Mouse (Mus musculus): ENCODE measurements around the gene Npas2. TPM values are rescaled to one million over a fixed set of nuclear protein-coding genes. Genes with fewer than 3 reads are reported as not detected.

Npas2 gene
- polyA plus RNA-seq, 1 experiment from 2014 or later, result 0.11 TPM

DNA sequence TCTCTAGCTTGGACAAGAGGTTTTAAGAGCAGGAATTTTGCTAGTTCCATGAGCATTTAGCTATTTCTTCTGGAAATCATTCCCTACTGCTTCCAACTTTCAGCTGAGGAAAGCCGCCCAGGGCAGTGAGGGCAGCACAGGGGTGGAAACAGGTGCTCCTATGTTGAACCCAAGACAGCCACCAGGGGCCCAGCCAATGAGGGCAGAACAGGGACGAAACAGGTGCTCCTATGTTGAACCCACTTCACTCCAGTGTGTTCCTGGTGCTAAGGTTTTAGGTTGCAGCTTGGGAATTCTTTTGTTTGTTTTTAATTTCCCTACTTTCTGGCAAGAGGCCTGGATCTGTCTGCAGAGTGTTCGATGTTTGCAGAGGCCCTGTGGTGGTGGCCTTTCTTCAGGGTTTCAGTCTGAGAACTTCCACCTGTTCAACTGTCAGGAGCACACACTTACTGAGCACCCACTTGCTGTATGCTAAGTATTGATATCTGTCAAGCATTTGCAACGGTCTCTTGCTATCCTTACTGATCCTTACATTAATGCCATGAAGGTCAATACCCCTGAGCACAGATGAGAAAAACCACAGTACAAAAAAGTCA is 109.6 kb downstream of the Npas2 start:
- Histone ChIP-seq H3K4me3 (ENCODE audit: low read depth, low read length) (no peak overlapping the region), H3K4me2 (no peak overlapping the region), H3K27ac (ENCODE audit: low read depth, low read length) (no peak overlapping the region), H3K9me3 (ENCODE audit: control insufficient read depth, low read length) (no peaks in the 10 kb centered on the region), H3K4me1 (replicated peaks; ENCODE audit: control insufficient read depth, insufficient read depth, low read length) (no peaks in the 10 kb centered on the region), H3K9ac (ENCODE audit: low read depth, low read length) (no peak overlapping the region), H3K27me3 (replicated peaks; ENCODE audit: control insufficient read depth, insufficient read depth, low read length) (no peaks in the 10 kb centered on the region), H3K36me3 (ENCODE audit: control insufficient read depth, insufficient read depth, low read length) (no peaks in the 10 kb centered on the region)
- WGBS, result 78% methylated on average over 4 of the region's 4 CpGs
- ATAC-seq (replicated peaks; ENCODE audit: low FRiP score) (no peak), DNase-seq (ENCODE audit: low spot score) (no peak)

DNA sequence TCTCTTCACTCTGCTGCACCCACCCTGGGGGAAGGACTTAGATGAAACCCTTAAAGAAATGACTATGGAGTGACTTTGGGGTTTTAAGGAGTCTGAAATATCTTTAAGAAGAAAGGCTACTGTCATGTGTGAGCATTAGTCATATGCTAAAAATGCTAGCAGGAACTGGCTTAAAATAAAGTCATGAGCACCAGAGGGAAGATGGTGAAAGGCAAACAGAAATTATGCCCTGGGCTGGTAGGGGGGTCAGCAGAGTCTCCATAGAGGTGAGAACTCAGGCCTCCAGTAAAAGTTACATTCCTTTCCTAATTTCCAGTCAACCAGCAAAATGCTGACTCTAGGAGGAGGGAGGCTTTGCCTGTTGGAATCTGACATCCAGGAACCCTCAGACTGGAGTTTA is 113.8 kb downstream of the Npas2 start:
- Histone ChIP-seq H3K4me1 (replicated peaks; ENCODE audit: control insufficient read depth, insufficient read depth, low read length) (no peaks in the 10 kb centered on the region), H3K27ac (ENCODE audit: low read depth, low read length) (no peak overlapping the region), H3K4me3 (ENCODE audit: low read depth, low read length) (no peak overlapping the region), H3K9me3 (ENCODE audit: control insufficient read depth, low read length) (no peaks in the 10 kb centered on the region), H3K36me3 (ENCODE audit: control insufficient read depth, insufficient read depth, low read length) (no peaks in the 10 kb centered on the region), H3K27me3 (replicated peaks; ENCODE audit: control insufficient read depth, insufficient read depth, low read length) (no peaks in the 10 kb centered on the region), H3K4me2 (no peak overlapping the region), H3K9ac (ENCODE audit: low read depth, low read length) (no peak overlapping the region)
- DNase-seq (ENCODE audit: low spot score), result no peak
- no peak for ATAC-seq (replicated peaks; ENCODE audit: low FRiP score)

DNA sequence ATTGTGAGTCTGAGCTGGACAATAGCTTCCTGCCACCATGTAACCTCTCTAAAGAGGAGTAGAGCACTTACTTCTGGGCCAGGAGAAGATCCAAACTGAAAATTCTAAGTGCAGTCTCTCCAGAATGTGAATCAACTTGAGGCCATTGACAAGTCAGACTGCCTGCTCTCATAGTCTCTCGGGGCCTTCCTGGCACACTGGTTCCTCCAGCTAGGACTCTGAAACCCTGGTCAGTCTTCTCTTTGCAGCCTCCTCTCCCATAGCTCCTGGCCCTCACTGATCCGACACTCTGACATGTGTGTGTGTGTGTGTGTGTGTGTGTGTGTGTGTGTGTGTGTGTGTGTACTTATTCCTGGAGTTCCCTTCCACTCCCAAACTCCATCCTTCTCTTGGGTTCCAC is 114.4 kb downstream of the Npas2 start:
- no peaks in the 10 kb centered on the region for H3K27me3 ChIP-seq (replicated peaks; ENCODE audit: control insufficient read depth, insufficient read depth, low read length)
- no peaks in the 10 kb centered on the region for H3K4me1 ChIP-seq (replicated peaks; ENCODE audit: control insufficient read depth, insufficient read depth, low read length)
- H3K4me3 ChIP-seq (ENCODE audit: low read depth, low read length), result no peak overlapping the region
- no peak overlapping the region for H3K27ac ChIP-seq (ENCODE audit: low read depth, low read length)
- 73% methylated on average over 2 of the region's 2 CpGs for WGBS
- DNase-seq (ENCODE audit: low spot score) (no peak), ATAC-seq (replicated peaks; ENCODE audit: low FRiP score) (no peak)
- no peak overlapping the region for H3K4me2 ChIP-seq
- H3K9ac ChIP-seq (ENCODE audit: low read depth, low read length), result no peak overlapping the region
- no peaks in the 10 kb centered on the region for H3K36me3 ChIP-seq (ENCODE audit: control insufficient read depth, insufficient read depth, low read length)
- no peaks in the 10 kb centered on the region for H3K9me3 ChIP-seq (ENCODE audit: control insufficient read depth, low read length)

DNA sequence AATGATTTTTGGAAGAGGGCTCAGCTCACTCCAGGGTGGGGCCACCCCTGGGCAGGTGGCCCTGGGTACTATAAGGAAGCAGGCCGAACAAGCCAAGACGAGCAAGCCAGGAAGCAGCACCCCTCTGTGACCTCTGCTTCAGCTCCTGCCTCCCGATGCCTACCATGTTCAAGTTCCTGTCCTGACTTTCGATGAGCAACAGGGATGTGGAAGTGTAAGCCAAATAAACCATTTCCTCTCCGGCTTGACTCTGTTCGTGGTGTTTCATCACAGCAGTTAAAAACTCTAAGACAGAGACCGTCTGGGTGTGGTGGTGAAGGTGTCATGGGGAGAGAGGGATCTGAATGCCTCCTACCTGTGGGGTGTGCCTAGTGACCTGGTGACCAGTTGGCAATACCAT is 116.0 kb downstream of the Npas2 start:
- ATAC-seq (replicated peaks; ENCODE audit: low FRiP score) (no peak), DNase-seq (ENCODE audit: low spot score) (no peak)
- Histone ChIP-seq H3K4me1 (replicated peaks; ENCODE audit: control insufficient read depth, insufficient read depth, low read length) (no peaks in the 10 kb centered on the region), H3K4me3 (ENCODE audit: low read depth, low read length) (no peak overlapping the region), H3K27ac (ENCODE audit: low read depth, low read length) (no peak overlapping the region), H3K27me3 (replicated peaks; ENCODE audit: control insufficient read depth, insufficient read depth, low read length) (no peaks in the 10 kb centered on the region), H3K4me2 (no peak overlapping the region), H3K9ac (ENCODE audit: low read depth, low read length) (no peak overlapping the region), H3K36me3 (ENCODE audit: control insufficient read depth, insufficient read depth, low read length) (no peaks in the 10 kb centered on the region), H3K9me3 (ENCODE audit: control insufficient read depth, low read length) (no peaks in the 10 kb centered on the region)
- WGBS, result 68% methylated on average over 7 of the region's 7 CpGs

DNA sequence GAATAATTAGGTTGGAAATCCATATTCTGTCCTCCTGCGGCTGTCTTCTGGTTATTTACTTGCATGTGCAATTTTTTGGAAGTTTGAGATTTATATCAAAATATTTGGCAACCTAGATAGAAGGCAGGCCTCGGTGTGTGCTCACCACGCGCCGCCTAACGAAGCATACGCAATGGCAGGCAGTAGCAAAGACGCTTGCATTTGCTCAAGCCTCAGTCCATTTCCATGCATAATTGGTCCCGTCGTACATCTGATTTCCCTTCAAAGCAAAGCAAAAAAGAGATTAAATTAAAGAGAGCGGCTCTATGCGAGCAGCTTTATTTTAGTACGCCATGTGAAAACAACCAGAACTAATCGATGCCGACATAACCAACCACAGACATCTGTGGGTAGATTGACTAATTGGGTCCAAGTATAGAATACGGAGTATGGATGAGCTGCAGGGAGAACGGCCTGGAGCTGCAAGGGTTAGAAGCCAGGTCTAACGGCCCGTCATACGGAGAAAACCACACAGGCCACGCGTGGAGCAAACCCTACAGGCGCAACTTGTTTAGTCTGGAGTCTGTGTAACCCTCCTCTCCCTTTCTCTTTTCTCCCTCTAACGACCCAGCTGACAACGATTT is 118.9 kb downstream of the Npas2 start:
- no peaks in the 10 kb centered on the region for H3K27me3 ChIP-seq (replicated peaks; ENCODE audit: control insufficient read depth, insufficient read depth, low read length)
- no peak overlapping the region for H3K4me2 ChIP-seq
- no peaks in the 10 kb centered on the region for H3K36me3 ChIP-seq (ENCODE audit: control insufficient read depth, insufficient read depth, low read length)
- WGBS, result 88% methylated on average over 25 of the region's 25 CpGs
- no peaks in the 10 kb centered on the region for H3K4me1 ChIP-seq (replicated peaks; ENCODE audit: control insufficient read depth, insufficient read depth, low read length)
- no peak overlapping the region for H3K9ac ChIP-seq (ENCODE audit: low read depth, low read length)
- no peak overlapping the region for H3K27ac ChIP-seq (ENCODE audit: low read depth, low read length)
- DNase-seq (ENCODE audit: low spot score) (no peak), ATAC-seq (replicated peaks; ENCODE audit: low FRiP score) (no peak)
- H3K4me3 ChIP-seq (ENCODE audit: low read depth, low read length), result no peak overlapping the region
- no peaks in the 10 kb centered on the region for H3K9me3 ChIP-seq (ENCODE audit: control insufficient read depth, low read length)

DNA sequence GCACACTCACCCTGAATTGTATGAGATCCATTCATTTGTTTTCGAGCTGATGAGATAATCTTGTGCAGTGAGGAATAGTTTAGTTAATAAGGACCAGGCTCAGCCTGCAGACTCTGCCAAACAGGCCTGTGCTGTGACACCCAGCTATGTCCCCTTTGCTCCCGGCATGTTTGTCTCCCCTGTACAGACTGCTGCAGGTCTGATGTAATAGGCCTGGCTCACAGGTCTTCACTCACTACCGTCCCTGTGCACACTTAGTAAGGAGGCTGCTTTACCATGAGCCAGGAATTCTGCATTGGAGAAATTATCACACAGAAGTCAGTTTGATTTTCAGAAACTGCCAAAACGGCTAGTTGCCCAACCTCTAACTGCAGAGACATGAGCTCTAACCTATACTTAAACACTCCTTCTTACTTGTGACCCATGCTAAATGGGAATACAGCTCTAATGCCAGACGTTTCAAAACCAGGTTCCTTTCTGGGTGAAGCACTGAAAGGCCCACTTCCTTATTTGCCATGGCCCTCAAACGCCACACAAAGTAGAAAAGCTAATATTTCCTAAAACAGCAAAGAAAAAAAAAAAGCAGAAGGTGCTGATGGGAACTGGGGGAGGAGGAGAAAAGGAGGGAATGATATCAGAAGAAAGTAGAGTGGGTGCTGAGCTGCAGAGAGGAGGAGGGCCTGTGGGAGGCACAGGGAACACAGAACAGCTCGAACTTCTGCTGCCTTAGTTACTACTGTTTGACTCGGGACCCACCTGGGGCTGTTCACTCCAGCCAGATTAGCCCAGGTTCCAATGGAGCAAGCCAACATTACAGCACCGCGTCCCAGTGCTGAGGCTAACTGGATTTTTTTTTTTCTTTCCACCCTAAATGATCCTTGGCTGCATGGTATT is 120.1 kb downstream of the Npas2 start:
- DNase-seq (ENCODE audit: low spot score), result no peak
- 62% methylated on average over 10 of the region's 10 CpGs for WGBS
- no peak overlapping the region for H3K4me3 ChIP-seq (ENCODE audit: low read depth, low read length)
- H3K27ac ChIP-seq (ENCODE audit: low read depth, low read length), result no peak overlapping the region
- no peaks in the 10 kb centered on the region for H3K27me3 ChIP-seq (replicated peaks; ENCODE audit: control insufficient read depth, insufficient read depth, low read length)
- no peak for ATAC-seq (replicated peaks; ENCODE audit: low FRiP score)
- no peaks in the 10 kb centered on the region for H3K4me1 ChIP-seq (replicated peaks; ENCODE audit: control insufficient read depth, insufficient read depth, low read length)
- H3K9ac ChIP-seq (ENCODE audit: low read depth, low read length), result no peak overlapping the region
- H3K36me3 ChIP-seq (ENCODE audit: control insufficient read depth, insufficient read depth, low read length), result no peaks in the 10 kb centered on the region
- H3K9me3 ChIP-seq (ENCODE audit: control insufficient read depth, low read length), result no peaks in the 10 kb centered on the region
- no peak overlapping the region for H3K4me2 ChIP-seq

DNA sequence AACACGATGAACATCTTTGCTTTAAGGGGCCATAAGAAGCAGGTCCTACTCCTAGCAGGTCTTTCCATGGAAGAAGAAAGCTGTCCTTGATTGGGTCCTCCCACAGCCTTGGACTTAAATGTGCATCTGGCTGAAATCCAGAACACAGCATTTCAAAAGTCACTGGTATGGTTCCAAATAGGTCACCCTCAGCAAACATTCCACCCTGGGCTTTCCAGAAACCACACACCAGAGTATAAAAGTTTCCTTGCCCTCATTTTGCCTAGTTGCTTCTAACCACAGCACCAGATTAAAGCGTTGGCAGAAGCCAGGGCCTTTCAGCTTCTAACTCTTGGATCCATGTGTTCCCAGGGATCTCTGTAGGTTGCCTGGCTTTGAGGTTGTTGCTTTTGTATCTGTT is 124.4 kb downstream of the Npas2 start:
- 82% methylated on average over 2 of the region's 2 CpGs for WGBS
- no peak overlapping the region for H3K4me3 ChIP-seq (ENCODE audit: low read depth, low read length)
- H3K36me3 ChIP-seq (ENCODE audit: control insufficient read depth, insufficient read depth, low read length), result no peaks in the 10 kb centered on the region
- H3K27me3 ChIP-seq (replicated peaks; ENCODE audit: control insufficient read depth, insufficient read depth, low read length), result no peaks in the 10 kb centered on the region
- H3K4me2 ChIP-seq, result no peak overlapping the region
- no peaks in the 10 kb centered on the region for H3K9me3 ChIP-seq (ENCODE audit: control insufficient read depth, low read length)
- no peak overlapping the region for H3K9ac ChIP-seq (ENCODE audit: low read depth, low read length)
- no peaks in the 10 kb centered on the region for H3K4me1 ChIP-seq (replicated peaks; ENCODE audit: control insufficient read depth, insufficient read depth, low read length)
- DNase-seq (ENCODE audit: low spot score) (no peak), ATAC-seq (replicated peaks; ENCODE audit: low FRiP score) (no peak)
- H3K27ac ChIP-seq (ENCODE audit: low read depth, low read length), result no peak overlapping the region

DNA sequence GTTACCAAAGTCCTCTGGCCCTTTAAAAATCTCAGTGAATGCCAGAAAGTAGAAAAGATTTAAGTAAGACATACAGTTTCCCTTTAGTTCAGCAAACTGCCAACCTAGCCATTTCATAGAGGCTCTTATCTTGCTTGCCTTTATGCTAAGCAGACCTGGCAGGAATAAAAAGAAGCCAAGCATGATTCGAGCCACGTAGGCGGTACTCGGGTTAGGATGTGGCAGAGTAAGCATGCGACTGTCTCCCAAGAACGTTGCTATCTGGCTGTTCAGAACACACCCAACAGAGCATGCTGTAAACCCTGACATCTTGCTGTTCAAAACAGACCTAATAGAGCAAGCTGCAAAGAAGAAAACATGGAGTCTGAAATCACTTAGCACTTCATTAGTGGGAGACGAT is 125.3 kb downstream of the Npas2 start:
- H3K4me1 ChIP-seq (replicated peaks; ENCODE audit: control insufficient read depth, insufficient read depth, low read length), result no peaks in the 10 kb centered on the region
- no peaks in the 10 kb centered on the region for H3K36me3 ChIP-seq (ENCODE audit: control insufficient read depth, insufficient read depth, low read length)
- no peak for ATAC-seq (replicated peaks; ENCODE audit: low FRiP score)
- no peak overlapping the region for H3K9ac ChIP-seq (ENCODE audit: low read depth, low read length)
- WGBS, result 73% methylated on average over 7 of the region's 7 CpGs
- H3K27ac ChIP-seq (ENCODE audit: low read depth, low read length), result no peak overlapping the region
- H3K9me3 ChIP-seq (ENCODE audit: control insufficient read depth, low read length), result no peaks in the 10 kb centered on the region
- DNase-seq (ENCODE audit: low spot score), result no peak
- H3K4me3 ChIP-seq (ENCODE audit: low read depth, low read length), result no peak overlapping the region
- no peak overlapping the region for H3K4me2 ChIP-seq
- no peaks in the 10 kb centered on the region for H3K27me3 ChIP-seq (replicated peaks; ENCODE audit: control insufficient read depth, insufficient read depth, low read length)

DNA sequence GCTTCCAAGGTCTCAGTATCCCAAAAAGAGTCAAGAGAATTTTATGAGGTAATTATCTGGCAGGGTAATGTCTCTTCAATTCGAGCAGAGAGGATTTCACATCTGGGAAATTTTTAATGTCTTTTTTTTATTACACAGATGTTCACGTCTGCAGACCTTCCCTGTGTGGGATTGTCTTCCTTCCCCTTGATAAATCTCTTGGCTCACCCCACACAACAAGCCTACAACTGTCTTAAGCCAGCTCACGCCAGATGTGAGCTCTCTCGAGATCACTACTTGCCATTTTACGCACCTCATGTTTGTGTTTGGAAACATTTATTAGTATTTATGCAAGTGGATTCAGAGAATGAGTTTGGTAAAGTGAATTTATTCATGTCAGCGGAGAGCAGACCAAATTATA is 128.4 kb downstream of the Npas2 start:
- H3K4me3 ChIP-seq (ENCODE audit: low read depth, low read length), result no peak overlapping the region
- no peaks in the 10 kb centered on the region for H3K27me3 ChIP-seq (replicated peaks; ENCODE audit: control insufficient read depth, insufficient read depth, low read length)
- no peaks in the 10 kb centered on the region for H3K4me1 ChIP-seq (replicated peaks; ENCODE audit: control insufficient read depth, insufficient read depth, low read length)
- H3K4me2 ChIP-seq, result no peak overlapping the region
- H3K9me3 ChIP-seq (ENCODE audit: control insufficient read depth, low read length), result no peaks in the 10 kb centered on the region
- H3K9ac ChIP-seq (ENCODE audit: low read depth, low read length), result no peak overlapping the region
- ATAC-seq (replicated peaks; ENCODE audit: low FRiP score) (no peak), DNase-seq (ENCODE audit: low spot score) (no peak)
- no peak overlapping the region for H3K27ac ChIP-seq (ENCODE audit: low read depth, low read length)
- no peaks in the 10 kb centered on the region for H3K36me3 ChIP-seq (ENCODE audit: control insufficient read depth, insufficient read depth, low read length)
- WGBS, result 70% methylated on average over 6 of the region's 6 CpGs

Data from liver, embryonic 11.5 days (tissue).